Mouse (Mus musculus) G1E (cell line): ENCODE data around the gene Rasl10b.

Experiments
- CTCF ChIP-seq: IDR thresholded peaks from 2 replicates; pipeline ENCODE4 v1.5.1; 2012; ENCODE audit warnings: low read depth, low read length, inconsistent platforms, mixed read lengths
- GATA1 ChIP-seq: IDR thresholded peaks from 2 replicates; pipeline ENCODE4 v1.6.1; 2012; ENCODE audit warnings: borderline replicate concordance, low read length, inconsistent platforms, mixed read lengths
- GATA2 ChIP-seq: IDR thresholded peaks from 2 replicates; pipeline ENCODE4 v1.6.1; 2012; ENCODE audit warnings: low read depth, low read length, inconsistent platforms, borderline replicate concordance
- POLR2AphosphoS5 ChIP-seq: IDR thresholded peaks from 2 replicates; pipeline ENCODE4 v1.6.1; 2012; ENCODE audit warnings: low read depth, low read length, inconsistent platforms; ENCODE audit not compliant: insufficient replicate concordance
- TAL1 ChIP-seq: conservative IDR thresholded peaks from 2 replicates; pipeline ENCODE4 v1.6.1; 2012; ENCODE audit warnings: low read depth, low read length, inconsistent platforms, mixed read lengths

GRCm38 (mm10) chr11:83421305-83421704 lies 12.4 kb downstream of the Rasl10b start:
- TF ChIP-seq CTCF (no peak), POLR2AphosphoS5 (no peak), GATA1 (no peak), GATA2 (no peak), TAL1 (no peak)
